Mouse (Mus musculus): Measurements from ENCODE around the gene Ttll11. TPM values are rescaled to one million over a fixed set of nuclear protein-coding genes. Genes with fewer than 3 reads are reported as not detected.

Ttll11 gene
- polyA plus RNA-seq, 1 experiment from 2014 or later = 0.45 TPM

DNA sequence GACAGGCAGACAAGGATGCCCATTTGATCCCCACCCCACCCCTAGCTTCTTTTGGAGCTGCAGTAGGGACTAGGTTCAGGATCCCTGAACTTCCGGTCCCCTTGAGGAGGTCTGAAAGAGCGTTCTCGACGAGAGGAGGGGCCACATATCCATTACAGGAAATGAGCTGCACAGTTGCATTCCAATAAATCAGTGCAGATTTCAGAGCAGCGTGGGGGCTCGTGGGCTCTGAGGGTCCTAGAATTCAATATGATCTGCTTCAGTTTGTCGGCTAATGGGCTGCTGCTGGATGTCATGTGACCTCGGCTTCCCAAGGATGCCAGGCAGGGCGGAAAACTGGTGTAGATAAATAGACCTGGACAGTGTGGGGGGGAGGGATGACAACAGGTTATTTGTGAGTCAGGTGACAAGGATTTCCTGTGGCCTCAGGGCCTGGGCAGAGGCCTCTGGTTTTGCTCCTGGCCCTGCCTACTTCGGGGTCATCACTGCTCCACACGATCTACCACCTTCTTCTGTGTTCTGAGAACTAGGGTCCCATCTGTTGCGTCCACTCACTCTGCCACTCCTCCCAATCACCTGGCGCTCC is 240.0 kb downstream of the Ttll11 start:
- WGBS = 56% methylated on average over 13 of the region's 13 CpGs
- H3K4me3 ChIP-seq (ENCODE audit: low read depth, low read length) = no peak overlapping the region
- no peaks in the 10 kb centered on the region for H3K36me3 ChIP-seq (ENCODE audit: control insufficient read depth, insufficient read depth, low read length)
- no peaks in the 10 kb centered on the region for H3K4me1 ChIP-seq (replicated peaks; ENCODE audit: control insufficient read depth, insufficient read depth, low read length)
- H3K4me2 ChIP-seq = no peak overlapping the region
- H3K9ac ChIP-seq (ENCODE audit: low read depth, low read length) = no peak overlapping the region
- peaks cover 2% of the 10 kb centered on the region; the same call in 1 of the 2 replicates for H3K9me3 ChIP-seq (ENCODE audit: control insufficient read depth, low read length)
- no peak for DNase-seq (ENCODE audit: low spot score)
- H3K27ac ChIP-seq (ENCODE audit: low read depth, low read length) = no peak overlapping the region
- H3K27me3 ChIP-seq (replicated peaks; ENCODE audit: control insufficient read depth, insufficient read depth, low read length) = no peaks in the 10 kb centered on the region
- no peak for ATAC-seq (replicated peaks; ENCODE audit: low FRiP score)

DNA sequence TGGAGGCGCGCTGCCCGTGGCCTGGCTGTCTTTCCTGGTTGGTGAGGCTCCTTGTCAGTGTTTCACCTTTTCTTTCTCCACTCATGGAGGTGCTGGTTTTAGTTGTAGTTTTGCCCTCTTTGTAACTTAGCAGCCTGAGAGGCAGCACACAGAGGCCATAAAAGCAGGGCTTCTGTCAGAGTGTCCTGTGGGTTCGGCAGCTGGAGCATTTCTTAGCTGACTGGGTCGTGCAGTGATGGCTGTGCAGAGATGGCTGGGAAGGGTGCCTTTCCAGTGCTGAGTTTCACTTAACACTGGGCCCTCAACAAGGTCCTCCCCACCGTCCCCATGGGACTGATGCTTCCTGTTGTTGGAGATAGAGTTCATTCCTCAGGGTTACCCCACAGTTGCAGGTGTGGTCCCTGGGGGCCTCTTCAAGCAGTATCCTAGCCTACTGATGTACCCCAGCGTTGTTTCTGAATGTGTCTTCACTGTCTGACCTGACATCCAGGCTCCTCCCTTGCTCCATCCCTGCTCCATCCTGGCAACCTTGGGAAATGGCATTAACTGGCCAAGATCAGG is 242.2 kb downstream of the Ttll11 start:
- 71% methylated on average over 7 of the region's 7 CpGs for WGBS

GRCm38 (mm10) chr2:35736061-35736460 is 243.7 kb downstream of the Ttll11 start:
- WGBS = 71% methylated on average over 2 of the region's 2 CpGs
- H3K4me2 ChIP-seq = no peak overlapping the region

More for the DNA sequence above, 242.2 kb downstream of the Ttll11 start:
- no peaks in the 10 kb centered on the region for H3K36me3 ChIP-seq (ENCODE audit: control insufficient read depth, insufficient read depth, low read length)
- no peaks in the 10 kb centered on the region for H3K4me1 ChIP-seq (replicated peaks; ENCODE audit: control insufficient read depth, insufficient read depth, low read length)
- DNase-seq (ENCODE audit: low spot score) = no peak
- no peak overlapping the region for H3K4me3 ChIP-seq (ENCODE audit: low read depth, low read length)
- ATAC-seq (replicated peaks; ENCODE audit: low FRiP score) = no peak
- no peaks in the 10 kb centered on the region for H3K27me3 ChIP-seq (replicated peaks; ENCODE audit: control insufficient read depth, insufficient read depth, low read length)
- H3K27ac ChIP-seq (ENCODE audit: low read depth, low read length) = no peak overlapping the region
- no peak overlapping the region for H3K4me2 ChIP-seq
- H3K9me3 ChIP-seq (ENCODE audit: control insufficient read depth, low read length) = peaks cover 4% of the 10 kb centered on the region; the same call in 1 of the 2 replicates
- no peak overlapping the region for H3K9ac ChIP-seq (ENCODE audit: low read depth, low read length)

GRCm38 (mm10) chr2:35735001-35735400 is 244.7 kb downstream of the Ttll11 start:
- Histone ChIP-seq H3K36me3 (ENCODE audit: control insufficient read depth, insufficient read depth, low read length) (no peaks in the 10 kb centered on the region), H3K4me1 (replicated peaks; ENCODE audit: control insufficient read depth, insufficient read depth, low read length) (peaks cover 9% of the 10 kb centered on the region), H3K27ac (ENCODE audit: low read depth, low read length) (no peak overlapping the region), H3K4me3 (ENCODE audit: low read depth, low read length) (no peak overlapping the region), H3K4me2 (no peak overlapping the region), H3K27me3 (replicated peaks; ENCODE audit: control insufficient read depth, insufficient read depth, low read length) (no peaks in the 10 kb centered on the region), H3K9ac (ENCODE audit: low read depth, low read length) (no peak overlapping the region), H3K9me3 (ENCODE audit: control insufficient read depth, low read length) (peaks cover 4% of the 10 kb centered on the region; the same call in 1 of the 2 replicates)
- 97% methylated on average over 2 of the region's 2 CpGs for WGBS
- DNase-seq (ENCODE audit: low spot score) = no peak
- no peak for ATAC-seq (replicated peaks; ENCODE audit: low FRiP score)

More at GRCm38 (mm10) chr2:35736061-35736460, 243.7 kb downstream of the Ttll11 start:
- DNase-seq (ENCODE audit: low spot score) (no peak), ATAC-seq (replicated peaks; ENCODE audit: low FRiP score) (no peak)
- Histone ChIP-seq H3K4me3 (ENCODE audit: low read depth, low read length) (no peak overlapping the region), H3K36me3 (ENCODE audit: control insufficient read depth, insufficient read depth, low read length) (no peaks in the 10 kb centered on the region), H3K4me1 (replicated peaks; ENCODE audit: control insufficient read depth, insufficient read depth, low read length) (peaks cover 5% of the 10 kb centered on the region; the same call in 1 of the 2 replicates), H3K27ac (ENCODE audit: low read depth, low read length) (no peak overlapping the region), H3K27me3 (replicated peaks; ENCODE audit: control insufficient read depth, insufficient read depth, low read length) (no peaks in the 10 kb centered on the region), H3K9me3 (ENCODE audit: control insufficient read depth, low read length) (peaks cover 4% of the 10 kb centered on the region; the same call in 1 of the 2 replicates), H3K9ac (ENCODE audit: low read depth, low read length) (no peak overlapping the region)

GRCm38 (mm10) chr2:35731671-35732449 is 247.9 kb downstream of the Ttll11 start:
- Histone ChIP-seq H3K27me3 (replicated peaks; ENCODE audit: control insufficient read depth, insufficient read depth, low read length) (no peaks in the 10 kb centered on the region), H3K4me1 (replicated peaks; ENCODE audit: control insufficient read depth, insufficient read depth, low read length) (peaks cover 25% of the 10 kb centered on the region), H3K4me2 (no peak overlapping the region), H3K9ac (ENCODE audit: low read depth, low read length) (no peak overlapping the region), H3K9me3 (ENCODE audit: control insufficient read depth, low read length) (peaks cover 4% of the 10 kb centered on the region; the same call in 1 of the 2 replicates), H3K27ac (ENCODE audit: low read depth, low read length) (no peak overlapping the region), H3K4me3 (ENCODE audit: low read depth, low read length) (no peak overlapping the region), H3K36me3 (ENCODE audit: control insufficient read depth, insufficient read depth, low read length) (peaks cover 8% of the 10 kb centered on the region; the same call in 1 of the 2 replicates)
- 41% methylated on average over 18 of the region's 18 CpGs for WGBS
- no peak for DNase-seq (ENCODE audit: low spot score)
- no peak for ATAC-seq (replicated peaks; ENCODE audit: low FRiP score)

- ATAC-seq (replicated peaks; ENCODE audit: low FRiP score) (peak; percentile 81), DNase-seq (ENCODE audit: low spot score) (peak; percentile 53)
- H3K9me3 ChIP-seq (ENCODE audit: control insufficient read depth, low read length) = no peaks in the 10 kb centered on the region
- H3K4me1 ChIP-seq (replicated peaks; ENCODE audit: control insufficient read depth, insufficient read depth, low read length) = peaks cover 25% of the 10 kb centered on the region
- 38% methylated on average over 16 of the region's 16 CpGs for WGBS
- H3K9ac ChIP-seq (ENCODE audit: low read depth, low read length) = no peak overlapping the region
- peak overlapping the region; percentile 9; the same call in 1 of the 2 replicates for H3K4me2 ChIP-seq
- H3K27ac ChIP-seq (ENCODE audit: low read depth, low read length) = peak overlapping the region; percentile 32; the same call in 1 of the 2 replicates
- H3K27me3 ChIP-seq (replicated peaks; ENCODE audit: control insufficient read depth, insufficient read depth, low read length) = no peaks in the 10 kb centered on the region
- H3K36me3 ChIP-seq (ENCODE audit: control insufficient read depth, insufficient read depth, low read length) = peaks cover 8% of the 10 kb centered on the region; the same call in 1 of the 2 replicates
- H3K4me3 ChIP-seq (ENCODE audit: low read depth, low read length) = no peak overlapping the region
These were observed 250.3 kb downstream of the Ttll11 start for GRCm38 (mm10) chr2:35729077-35730065.

DNA sequence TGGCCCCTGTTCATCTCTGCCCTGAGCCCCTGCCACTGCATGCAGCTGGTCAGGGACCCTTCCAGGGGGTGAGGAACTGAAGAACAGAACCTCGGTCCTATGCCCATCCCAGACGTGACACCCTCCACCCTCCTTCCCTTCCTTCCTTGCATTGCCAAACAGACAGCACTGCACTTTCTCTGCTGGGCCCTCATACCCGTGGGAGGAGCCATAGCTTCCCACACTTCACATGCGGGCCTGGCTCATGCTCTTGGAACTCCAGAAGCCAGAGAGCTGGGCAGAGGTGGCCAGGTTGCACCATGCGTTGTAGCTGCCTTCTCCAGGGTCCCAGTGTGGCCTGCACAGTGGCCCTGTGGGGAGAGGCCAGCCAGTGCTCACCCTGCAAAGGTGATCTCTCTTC is 251.1 kb downstream of the Ttll11 start:
- no peak overlapping the region for H3K4me3 ChIP-seq (ENCODE audit: low read depth, low read length)
- H3K4me1 ChIP-seq (replicated peaks; ENCODE audit: control insufficient read depth, insufficient read depth, low read length) = peaks cover 25% of the 10 kb centered on the region
- ATAC-seq (replicated peaks; ENCODE audit: low FRiP score) = no peak
- no peak overlapping the region for H3K9ac ChIP-seq (ENCODE audit: low read depth, low read length)
- no peaks in the 10 kb centered on the region for H3K27me3 ChIP-seq (replicated peaks; ENCODE audit: control insufficient read depth, insufficient read depth, low read length)
- no peak for DNase-seq (ENCODE audit: low spot score)
- H3K9me3 ChIP-seq (ENCODE audit: control insufficient read depth, low read length) = no peaks in the 10 kb centered on the region
- H3K4me2 ChIP-seq = no peak overlapping the region
- WGBS = 47% methylated on average over 5 of the region's 5 CpGs
- peak overlapping the region; percentile 32; the same call in 1 of the 2 replicates for H3K27ac ChIP-seq (ENCODE audit: low read depth, low read length)
- peaks cover 8% of the 10 kb centered on the region; the same call in 1 of the 2 replicates for H3K36me3 ChIP-seq (ENCODE audit: control insufficient read depth, insufficient read depth, low read length)

- H3K27ac ChIP-seq (ENCODE audit: low read depth, low read length) = no peak overlapping the region
- H3K9ac ChIP-seq (ENCODE audit: low read depth, low read length) = no peak overlapping the region
- no peak overlapping the region for H3K4me3 ChIP-seq (ENCODE audit: low read depth, low read length)
- H3K9me3 ChIP-seq (ENCODE audit: control insufficient read depth, low read length) = no peaks in the 10 kb centered on the region
- WGBS = 88% methylated on average over 7 of the region's 7 CpGs
- H3K4me2 ChIP-seq = no peak overlapping the region
- peaks cover 4% of the 10 kb centered on the region for H3K4me1 ChIP-seq (replicated peaks; ENCODE audit: control insufficient read depth, insufficient read depth, low read length)
- peaks cover 34% of the 10 kb centered on the region for H3K36me3 ChIP-seq (ENCODE audit: control insufficient read depth, insufficient read depth, low read length)
- no peaks in the 10 kb centered on the region for H3K27me3 ChIP-seq (replicated peaks; ENCODE audit: control insufficient read depth, insufficient read depth, low read length)
- ATAC-seq (replicated peaks; ENCODE audit: low FRiP score) (no peak), DNase-seq (ENCODE audit: low spot score) (no peak)
These were observed 256.0 kb downstream of the Ttll11 start for GRCm38 (mm10) chr2:35723691-35724090.
